Mouse (Mus musculus): ENCODE measurements at regions not wholly inside any gene's neighbourhood (a gene's known extent, or its start where the extent isn't known, plus 50 kb on each side); places are given as distances from the start of the nearest gene placed in this dataset.
"Not testable (repeated sequence)": the region's sequence is repeated elsewhere in the genome, so short reads cannot be mapped to it uniquely, and the experiment has no call there.

GRCm38 (mm10) chr6:82143496-82143895 lies 102.7 kb downstream of the Eva1a start:
- no peak for DNase-seq (ENCODE audit: inconsistent ontology term)

GRCm38 (mm10) chr6:82150051-82150450 lies 109.2 kb downstream of the Eva1a start:
- DNase-seq (ENCODE audit: inconsistent ontology term), result no peak

- DNase-seq (ENCODE audit: inconsistent ontology term), result no peak
Observed at GRCm38 (mm10) chr6:82170349-82171080, 129.7 kb downstream of the Eva1a start.

GRCm38 (mm10) chr6:82174943-82175342 lies 134.1 kb downstream of the Eva1a start:
- no peak for DNase-seq (ENCODE audit: inconsistent ontology term)

GRCm38 (mm10) chr6:82200130-82200529 lies 159.3 kb downstream of the Eva1a start:
- DNase-seq (ENCODE audit: inconsistent ontology term), result no peak

GRCm38 (mm10) chr6:82204821-82205566 lies 164.2 kb downstream of the Eva1a start:
- no peak for DNase-seq (ENCODE audit: inconsistent ontology term)

GRCm38 (mm10) chr6:82237834-82238233 lies 164.3 kb upstream of the Tacr1 start:
- DNase-seq (ENCODE audit: inconsistent ontology term), result no peak

- no peak for DNase-seq (ENCODE audit: inconsistent ontology term)
Observed at GRCm38 (mm10) chr6:82240584-82241245, 161.4 kb upstream of the Tacr1 start.

GRCm38 (mm10) chr6:82247652-82248051 lies 154.5 kb upstream of the Tacr1 start:
- not testable (repeated sequence) for DNase-seq (ENCODE audit: inconsistent ontology term)

GRCm38 (mm10) chr6:82284494-82284893 lies 117.6 kb upstream of the Tacr1 start:
- DNase-seq (ENCODE audit: inconsistent ontology term), result no peak

- no peak for DNase-seq (ENCODE audit: inconsistent ontology term)
Observed at GRCm38 (mm10) chr6:82285233-82285632, 116.9 kb upstream of the Tacr1 start.

GRCm38 (mm10) chr6:82293507-82293906 lies 108.6 kb upstream of the Tacr1 start:
- DNase-seq (ENCODE audit: inconsistent ontology term), result no peak

GRCm38 (mm10) chr6:82296673-82297328 lies 105.3 kb upstream of the Tacr1 start:
- no peak for DNase-seq (ENCODE audit: inconsistent ontology term)

GRCm38 (mm10) chr6:82302241-82302640 lies 99.9 kb upstream of the Tacr1 start:
- not testable (repeated sequence) for DNase-seq (ENCODE audit: inconsistent ontology term)

- peak; percentile 95 for DNase-seq (ENCODE audit: inconsistent ontology term)
Observed at GRCm38 (mm10) chr6:82313691-82314090, 88.4 kb upstream of the Tacr1 start.

All from Muller cell, postnatal 12 days (primary cell).